ENCODE assay signal across 29 mouse cellular contexts in the genomic region with DNA sequence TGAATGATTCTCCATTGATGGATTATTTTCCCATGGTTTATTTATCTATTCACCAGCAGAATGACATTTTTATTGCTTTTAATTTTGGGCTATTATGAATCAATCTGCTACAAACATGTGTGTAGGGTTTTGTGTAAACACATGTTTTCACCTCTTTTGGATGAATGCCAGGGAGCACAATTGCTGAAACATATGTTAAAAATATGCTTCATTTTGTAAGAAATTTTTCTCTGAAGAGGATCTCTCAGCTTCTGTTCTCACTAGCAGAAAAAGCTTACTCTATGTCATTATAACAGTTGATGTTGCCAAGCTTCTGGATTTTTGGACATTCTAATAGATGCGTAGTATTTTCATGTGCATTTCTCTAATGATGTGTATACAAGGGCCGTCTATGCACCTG. TPM values are rescaled to one million over a fixed set of nuclear protein-coding genes. Genes with fewer than 3 reads are reported as not detected.
A peak's percentile ranks its signal among the peaks of the same experiment; 100 is the strongest.
DNase-seq lines count a peak whose midpoint lies in the region; ATAC-seq and TF ChIP-seq lines count a peak whose summit lies in the region.
"Had no signal": no experiment of that assay in that cellular context is flagged by ENCODE, and none has a peak within 500 bp of the region (broad histone marks: within the 10 kb centered on the region; RNA-seq: fewer than 3 reads in every experiment).

No protein-coding gene starts in this region.

- H3K27ac ChIP-seq in forebrain, postnatal 0 days (ENCODE audit: low read depth, low read length) = no peak overlapping the region
- H3K27ac ChIP-seq in forebrain, embryonic 12.5 days = no peak overlapping the region
- H3K27ac ChIP-seq: embryonic facial prominence, embryonic 12.5 days; embryonic facial prominence, embryonic 15.5 days; forebrain, embryonic 13.5 days; gastrocnemius, adult 2 months; heart, embryonic 15.5 days; hindbrain, embryonic 10.5 days; hindbrain, embryonic 14.5 days had no signal

- H3K27me3 ChIP-seq in forebrain, postnatal 0 days (ENCODE audit: insufficient read depth, low read length) = no peaks in the 10 kb centered on the region
- no peaks in the 10 kb centered on the region for H3K27me3 ChIP-seq in forebrain, embryonic 12.5 days
- H3K27me3 ChIP-seq: CH12.LX; embryonic facial prominence, embryonic 12.5 days; embryonic facial prominence, embryonic 15.5 days; forebrain, embryonic 13.5 days; heart, embryonic 12.5 days; heart, embryonic 15.5 days; Patski had no signal

- H3K4me3 ChIP-seq in forebrain, postnatal 0 days (ENCODE audit: low read depth, low read length) = no peak overlapping the region
- no peak overlapping the region for H3K4me3 ChIP-seq in forebrain, embryonic 12.5 days (replicated peaks)
- H3K4me3 ChIP-seq: embryonic facial prominence, embryonic 12.5 days; embryonic facial prominence, embryonic 15.5 days; forebrain, embryonic 13.5 days; gastrocnemius, adult 2 months; heart, embryonic 12.5 days; heart, embryonic 15.5 days; hindbrain, embryonic 10.5 days had no signal

- TF ChIP-seq CTCF in forebrain, postnatal 0 days (IDR thresholded peaks at IDR 0.05; ENCODE audit: low read depth) = no peak

- no peaks in the 10 kb centered on the region for H3K9me3 ChIP-seq in forebrain, postnatal 0 days (ENCODE audit: low read length)
- no peaks in the 10 kb centered on the region for H3K9me3 ChIP-seq in forebrain, embryonic 12.5 days
- H3K9me3 ChIP-seq: embryonic facial prominence, embryonic 12.5 days; embryonic facial prominence, embryonic 15.5 days; forebrain, embryonic 13.5 days; G1E; heart, embryonic 12.5 days; heart, embryonic 15.5 days; hindbrain, embryonic 10.5 days had no signal

- H3K9ac ChIP-seq in forebrain, postnatal 0 days = no peak overlapping the region
- H3K9ac ChIP-seq in forebrain, embryonic 12.5 days = no peak overlapping the region
- H3K9ac ChIP-seq: embryonic facial prominence, embryonic 12.5 days; embryonic facial prominence, embryonic 15.5 days; forebrain, embryonic 13.5 days; heart, embryonic 12.5 days; heart, embryonic 15.5 days; hindbrain, embryonic 14.5 days had no signal

- peak; percentile 58 for DNase-seq in cerebellum, adult 9-10 months
- DNase-seq in cerebellum, postnatal 4 days (ENCODE audit: low spot score in 2 of 2) = no peak
- peak; percentile 12 for DNase-seq in forebrain, postnatal 0 days
- peak; percentile 40 for DNase-seq in brain, adult 2 months (ENCODE audit: low read depth, low spot score)
- peak; percentile 0 for DNase-seq in brain, embryonic 18.5 days (ENCODE audit: low read depth, low spot score)
- no peak for DNase-seq in lung, postnatal 4 days
- DNase-seq: adrenal gland, postnatal 10 days; adrenal gland, postnatal 36 days; B cell, adult 2 months; cerebellum, adult 18-20 months; cerebellum, postnatal 14 days; gastrocnemius, adult 2 months; gastrocnemius, postnatal 14 days; heart, adult 18-20 months; heart, postnatal 10 days; heart, postnatal 36 days; kidney, adult 8-10 months had no signal

- 44% methylated on average over 2 of the region's 2 CpGs for WGBS in forebrain, postnatal 0 days
- 86% methylated on average over 2 of the region's 2 CpGs for WGBS in forebrain, embryonic 12.5 days

- no peak overlapping the region for H3K4me2 ChIP-seq in forebrain, postnatal 0 days (ENCODE audit: low read depth)
- H3K4me2 ChIP-seq in forebrain, embryonic 12.5 days = no peak overlapping the region
- H3K4me2 ChIP-seq: embryonic facial prominence, embryonic 12.5 days; embryonic facial prominence, embryonic 15.5 days; forebrain, embryonic 13.5 days; heart, embryonic 12.5 days; heart, embryonic 15.5 days; hindbrain, embryonic 14.5 days had no signal

- no peak for ATAC-seq in forebrain, postnatal 0 days
- ATAC-seq in forebrain, embryonic 12.5 days (ENCODE audit: low FRiP score) = no peak
- ATAC-seq: forebrain, embryonic 13.5 days; intestine, postnatal 0 days; Patski had no signal

- no peaks in the 10 kb centered on the region for H3K4me1 ChIP-seq in forebrain, postnatal 0 days (ENCODE audit: insufficient read depth)
- H3K4me1 ChIP-seq in forebrain, embryonic 12.5 days = no peaks in the 10 kb centered on the region
- H3K4me1 ChIP-seq: embryonic facial prominence, embryonic 12.5 days; embryonic facial prominence, embryonic 15.5 days; heart, embryonic 12.5 days; heart, embryonic 15.5 days; hindbrain, embryonic 10.5 days had no signal

- H3K36me3 ChIP-seq in forebrain, postnatal 0 days (ENCODE audit: insufficient read depth) = no peaks in the 10 kb centered on the region
- H3K36me3 ChIP-seq in forebrain, embryonic 12.5 days (replicated peaks) = no peaks in the 10 kb centered on the region
- H3K36me3 ChIP-seq: embryonic facial prominence, embryonic 12.5 days; embryonic facial prominence, embryonic 15.5 days; heart, embryonic 12.5 days; heart, embryonic 15.5 days; hindbrain, embryonic 10.5 days had no signal

RNA-seq across cellular contexts. Expression of gene Rfx7, which starts 28.3 kb away (rescaled TPM):
- 29.5 and 44.8 TPM in 2 replicates for total RNA-seq in forebrain, postnatal 0 days (2014; rRNA removed)
- 7.7 and 10.8 TPM in 2 replicates for polyA plus RNA-seq in forebrain, postnatal 0 days (2015; fragmentation: Nextera tagmentation; extraction: Ambion mirVana)
- 24.4 and 24.5 TPM in 2 replicates for polyA plus RNA-seq in forebrain, embryonic 12.5 days (2016; fragmentation: Nextera tagmentation; extraction: Ambion mirVana)

Comparison
In these comparisons a context has a peak if more than half of its experiments do, and no peak if none do; other contexts are left out.
1. DNase-seq: peak in cerebellum, adult 9-10 months (single experiment), forebrain, postnatal 0 days (single experiment), brain, adult 2 months (single experiment) and brain, embryonic 18.5 days (single experiment); none in cerebellum, postnatal 4 days (0 of 2) and lung, postnatal 4 days (0 of 2).